Mouse (Mus musculus) heart, adult 18-20 months (tissue): ENCODE measurements around the gene Pex11g. TPM values are rescaled to one million over a fixed set of nuclear protein-coding genes. Genes with fewer than 3 reads are reported as not detected.
A peak's percentile ranks its signal among the peaks of the same experiment; 100 is the strongest.

Source experiments
- DNase-seq, 2 experiments: peaks; one replicate each; pipeline ENCODE4 v3.0.0; 2021 to 2022; ENCODE audit warnings: mixed read lengths in 1 of 2
- long read RNA-seq, 2 experiments: library from polyadenylated mRNA; stranded (forward); transcript quantifications; one replicate each; pipeline ENCODE4 v2.0.0; 2021
- total RNA-seq, 2 experiments: library from RNA; stranded (reverse); gene quantifications; 2 replicates each; pipeline ENCODE4 v1.2.3; 2021

Pex11g gene
- total RNA-seq: 1 to 10 TPM; 3.6 to 4.2 TPM
- long read RNA-seq, experiment 1, partial matches to known transcripts: 0 of 4 reads
- long read RNA-seq, experiment 1, other reads (novel, unspliced or antisense): 1 of 4 reads
- long read RNA-seq, experiment 2, partial matches to known transcripts: 2 of 7 reads
- long read RNA-seq, experiment 2, other reads (novel, unspliced or antisense): 3 of 7 reads

GRCm38 (mm10) chr8:3467006-3467885 is at the start of gene Pex11g:
TSS of gene Pex11g (minus strand) at chr8:3467680.
- DNase-seq: peak; percentile 98 to 100

- DNase-seq: peak; percentile 49 to 53
These were observed 49.6 kb upstream of the Pex11g start for GRCm38 (mm10) chr8:3517117-3517495.

- peak; percentile 97 for DNase-seq
These were observed 49.1 kb upstream of the Pex11g start for GRCm38 (mm10) chr8:3516450-3517116.

- DNase-seq: peak; percentile 55 to 65
These were observed 48.4 kb upstream of the Pex11g start for GRCm38 (mm10) chr8:3515771-3516417.

GRCm38 (mm10) chr8:3515260-3515671 is 47.8 kb upstream of the Pex11g start, which contains the start of gene Pnpla6:
TSS of gene Pnpla6 (plus strand) at chr8:3515384.
- DNase-seq: peak; percentile 93 to 95

- DNase-seq: no peak
These were observed 47.3 kb upstream of the Pex11g start for GRCm38 (mm10) chr8:3514681-3515247.

- no peak for DNase-seq
These were observed 40.7 kb upstream of the Pex11g start for GRCm38 (mm10) chr8:3507979-3508754.

- peak in 1 of 2 experiments; percentile 30 for DNase-seq
These were observed 34.7 kb upstream of the Pex11g start for GRCm38 (mm10) chr8:3502217-3502616.

- DNase-seq: peak; percentile 98
These were observed 33.0 kb upstream of the Pex11g start, which contains the start of gene Mcoln1 for GRCm38 (mm10) chr8:3500235-3501090. TSS of gene Mcoln1 (plus strand) at chr8:3500457.

- no peak for DNase-seq
These were observed 32.3 kb upstream of the Pex11g start for GRCm38 (mm10) chr8:3499751-3500150.

- no peak for DNase-seq
These were observed 31.1 kb upstream of the Pex11g start for GRCm38 (mm10) chr8:3498583-3498982.

- DNase-seq: no peak
These were observed 28.9 kb upstream of the Pex11g start for GRCm38 (mm10) chr8:3496428-3496748.

- no peak for DNase-seq
These were observed 28.3 kb upstream of the Pex11g start for GRCm38 (mm10) chr8:3495578-3496427.

GRCm38 (mm10) chr8:3493845-3494208 is 26.3 kb upstream of the Pex11g start:
- no peak for DNase-seq

GRCm38 (mm10) chr8:3492901-3493844 is 25.7 kb upstream of the Pex11g start, which contains the start of gene Zfp358:
TSS of gene Zfp358 (plus strand) at chr8:3493138.
- peak; percentile 73 to 84 for DNase-seq

GRCm38 (mm10) chr8:3485192-3485591 is 17.7 kb upstream of the Pex11g start:
- no peak for DNase-seq

GRCm38 (mm10) chr8:3483546-3483945 is 16.1 kb upstream of the Pex11g start:
- DNase-seq: no peak

- no peak for DNase-seq
These were observed 14.8 kb upstream of the Pex11g start for GRCm38 (mm10) chr8:3482240-3482740.
